Mouse (Mus musculus): ENCODE data around the gene Daam2.
"Not testable (repeated sequence)": the region's sequence is repeated elsewhere in the genome, so short reads cannot be mapped to it uniquely, and the experiment has no call there.

Daam2 gene

DNA sequence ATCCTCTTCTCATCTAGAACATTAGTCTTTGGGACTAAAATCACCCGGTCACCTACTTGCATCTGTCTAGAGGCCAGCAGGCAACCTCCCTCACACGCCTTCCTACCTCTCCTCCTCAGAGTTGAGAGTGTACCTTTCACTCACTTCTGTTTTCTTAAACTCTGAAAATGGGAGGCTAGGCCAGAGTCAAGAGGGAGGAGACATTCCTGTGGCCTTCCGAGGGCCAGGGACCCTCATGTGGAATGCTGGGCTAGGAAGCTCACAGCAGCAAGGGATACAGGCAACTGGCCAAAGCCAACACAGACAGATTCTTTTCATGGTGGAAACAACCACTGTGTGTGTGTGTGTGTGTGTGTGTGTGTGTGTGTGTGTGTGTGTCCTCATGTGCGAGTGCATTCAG lies 86.8 kb downstream of the Daam2 start:
- DNase-seq (ENCODE audit: low read depth) = peak; percentile 46

GRCm38 (mm10) chr17:49475174-49475573 lies 89.0 kb downstream of the Daam2 start:
- peak; percentile 32 for DNase-seq (ENCODE audit: low read depth)

DNA sequence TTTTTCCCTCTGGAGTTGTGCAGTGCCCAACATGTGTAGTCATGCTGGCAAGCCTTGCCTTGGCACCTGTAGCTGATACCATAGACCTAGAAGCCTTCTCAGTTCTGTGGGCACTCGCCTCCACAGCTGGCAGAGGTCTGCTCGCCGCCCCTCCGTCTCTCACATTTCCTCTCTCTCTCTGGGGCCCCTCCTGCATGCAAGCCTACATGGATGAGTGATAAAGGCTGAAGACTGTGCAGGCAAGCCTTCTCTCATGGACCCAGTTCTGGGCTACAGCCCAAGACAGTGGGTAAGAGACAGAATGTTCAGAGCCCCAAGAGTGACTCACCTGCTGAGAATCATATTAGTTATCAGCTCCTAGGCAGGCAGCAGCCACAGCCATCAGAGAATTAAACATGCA lies 90.1 kb downstream of the Daam2 start:
- peak; percentile 48 for DNase-seq (ENCODE audit: low read depth)

GRCm38 (mm10) chr17:49472626-49473025 lies 91.5 kb downstream of the Daam2 start:
- no peak for DNase-seq (ENCODE audit: low read depth)

- DNase-seq (ENCODE audit: low read depth) = no peak
Observed at GRCm38 (mm10) chr17:49468223-49468622, 95.9 kb downstream of the Daam2 start.

- DNase-seq (ENCODE audit: low read depth) = no peak
Observed at GRCm38 (mm10) chr17:49464884-49465283, 99.3 kb downstream of the Daam2 start.

DNA sequence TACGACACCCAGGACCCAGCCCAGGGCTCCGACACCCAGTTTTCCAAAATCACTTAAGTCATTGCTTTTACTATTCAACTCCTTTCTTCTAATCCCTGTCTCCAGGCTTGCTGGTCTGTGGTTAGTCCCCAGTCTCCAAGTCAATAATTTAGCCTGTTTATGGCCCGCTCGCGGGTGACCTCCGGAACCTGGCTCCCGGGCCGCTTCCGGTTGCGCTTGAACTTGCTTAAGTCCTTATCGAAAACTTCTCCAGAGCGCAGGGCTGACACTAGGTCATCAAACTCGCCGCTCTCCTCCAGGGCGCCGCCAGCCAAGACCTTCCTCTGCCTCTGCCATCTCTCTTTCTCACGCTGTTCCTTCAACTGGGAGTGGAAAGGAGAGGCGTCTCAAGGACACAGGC lies 105.8 kb downstream of the Daam2 start:
- no peak for DNase-seq (ENCODE audit: low read depth)

DNA sequence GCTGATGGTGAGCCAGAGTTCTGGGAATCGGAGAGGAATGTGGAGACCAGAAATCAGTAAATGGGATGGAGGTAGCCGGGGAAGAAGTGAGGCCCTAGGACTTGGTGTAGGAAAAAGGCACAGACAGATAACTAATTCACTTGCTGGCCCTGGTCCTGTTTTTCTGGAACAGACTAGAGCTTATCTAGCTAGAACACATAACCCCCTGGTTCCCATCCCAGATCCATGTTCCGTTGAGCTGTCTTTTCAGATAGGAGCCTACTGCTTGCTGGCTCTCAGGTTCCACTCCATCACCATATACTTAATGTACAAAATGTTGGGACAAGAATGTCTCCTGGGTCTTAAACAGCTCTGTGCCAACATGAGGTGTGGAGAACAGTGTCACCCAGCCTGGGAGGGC lies 106.3 kb downstream of the Daam2 start:
- DNase-seq (ENCODE audit: low read depth) = no peak

GRCm38 (mm10) chr17:49456334-49456733 lies 107.8 kb downstream of the Daam2 start:
- no peak for DNase-seq (ENCODE audit: low read depth)

- no peak for DNase-seq (ENCODE audit: low read depth)
Observed at GRCm38 (mm10) chr17:49450922-49451321, 113.2 kb downstream of the Daam2 start.

DNA sequence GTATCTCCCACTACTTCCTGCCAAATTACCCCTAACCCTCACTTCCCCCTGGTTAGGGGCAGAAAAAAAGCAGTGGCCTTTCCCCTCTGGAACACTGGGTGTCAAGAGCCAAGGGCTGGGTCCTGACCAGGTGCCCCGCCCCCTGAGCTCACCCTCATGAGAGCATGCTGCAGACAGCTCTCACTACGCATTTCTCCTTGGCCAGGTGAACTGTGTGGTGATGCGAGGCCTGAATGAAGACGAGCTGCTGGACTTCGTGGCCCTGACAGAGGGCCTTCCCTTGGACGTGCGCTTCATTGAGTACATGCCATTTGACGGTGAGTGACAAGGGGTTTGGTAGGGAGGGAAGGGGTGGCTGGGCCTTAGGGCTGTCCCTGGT lies 114.9 kb downstream of the Daam2 start:
- DNase-seq (ENCODE audit: low read depth) = no peak

DNA sequence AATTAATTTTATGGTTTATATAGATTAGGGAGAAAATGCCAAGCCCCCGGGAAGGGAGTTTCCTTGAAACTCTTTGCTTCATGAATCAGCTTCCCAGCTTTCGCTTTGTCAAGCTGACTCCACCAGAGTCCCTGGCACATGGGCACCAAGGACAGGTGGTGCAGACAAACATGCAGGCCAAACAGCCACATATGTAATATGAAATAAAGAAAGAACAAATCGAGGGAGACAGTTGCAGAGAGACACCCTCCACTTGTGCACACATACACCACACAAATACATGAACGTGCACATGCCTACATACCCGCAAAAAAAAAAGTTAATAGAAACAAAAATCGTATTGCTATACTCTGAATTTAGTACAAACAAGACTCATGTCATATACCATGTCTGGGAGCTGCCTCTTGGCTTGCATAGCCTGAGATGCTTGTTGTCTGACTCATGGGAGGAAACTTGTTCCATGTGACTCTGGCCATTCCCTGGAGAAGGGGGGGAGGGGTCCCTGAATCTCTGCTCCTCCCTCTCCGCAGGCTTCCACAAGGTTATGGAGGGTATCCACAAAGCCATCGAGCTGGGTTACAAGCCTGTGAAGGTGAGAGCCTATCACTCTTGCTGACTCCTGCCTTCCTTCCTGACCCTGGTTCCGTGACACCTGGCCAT lies 115.4 kb downstream of the Daam2 start:
- DNase-seq (ENCODE audit: low read depth) = no peak

DNA sequence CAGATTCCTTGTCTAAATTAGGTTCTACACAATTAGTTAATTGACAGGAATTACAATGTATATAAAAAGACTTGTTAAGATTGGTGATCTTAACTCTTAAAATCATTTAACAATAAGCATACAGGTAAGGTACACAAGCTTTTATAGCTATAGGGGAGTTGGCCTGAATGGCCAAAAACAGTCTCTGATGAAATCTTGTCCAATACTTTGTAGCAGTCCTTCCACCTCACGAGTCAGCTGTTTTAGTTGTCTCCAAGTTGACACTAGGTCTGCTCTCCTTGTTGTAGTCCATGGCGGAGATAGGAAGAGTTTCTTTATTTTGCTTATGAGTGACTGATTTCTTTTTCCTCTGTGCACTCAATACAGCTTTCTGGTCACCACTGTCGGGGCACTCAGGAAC lies 121.3 kb downstream of the Daam2 start:
- DNase-seq (ENCODE audit: low read depth) = not testable (repeated sequence)

DNA sequence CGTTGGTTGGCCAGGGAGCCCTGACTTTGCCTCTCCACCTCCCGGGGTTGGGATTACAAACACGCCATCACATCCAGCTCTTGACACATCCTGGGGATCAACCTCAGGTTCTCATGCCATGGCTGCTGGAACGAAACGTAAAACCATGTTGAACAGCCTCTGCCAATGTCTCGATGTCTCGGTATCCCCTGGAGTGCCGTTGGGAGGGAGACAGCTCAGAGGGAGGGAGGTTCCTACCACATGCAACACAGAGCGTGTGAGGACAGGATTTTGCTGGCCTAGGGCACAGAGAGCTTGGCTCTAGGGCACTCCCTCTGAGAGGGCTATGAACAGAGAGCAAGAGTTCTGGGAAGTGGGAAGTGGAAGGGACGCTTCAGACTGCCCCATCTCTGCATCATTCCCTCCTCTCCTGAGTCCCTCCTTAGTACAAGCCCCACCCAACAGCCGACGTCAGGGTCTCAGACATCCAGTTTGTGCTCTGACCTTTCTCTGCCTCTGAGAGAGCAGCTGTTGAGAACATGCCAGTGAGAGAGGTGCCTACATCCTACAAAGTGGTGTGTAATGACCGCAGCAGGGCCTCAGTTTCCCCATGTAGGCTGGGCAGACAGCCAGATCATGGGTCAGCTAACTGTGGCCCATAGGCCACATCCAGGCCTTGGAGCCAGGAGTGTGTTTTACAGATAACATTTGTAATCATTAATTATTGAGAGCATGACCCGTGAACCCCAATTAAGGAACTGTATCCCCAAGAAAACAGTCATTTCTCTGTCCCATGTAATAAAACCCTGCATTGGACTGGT lies 123.6 kb downstream of the Daam2 start:
- DNase-seq (ENCODE audit: low read depth) = no peak

- no peak for DNase-seq (ENCODE audit: low read depth)
Observed at GRCm38 (mm10) chr17:49439706-49440105, 124.4 kb downstream of the Daam2 start.

- no peak for DNase-seq (ENCODE audit: low read depth)
Observed at GRCm38 (mm10) chr17:49438822-49439574, 125.1 kb downstream of the Daam2 start.

DNA sequence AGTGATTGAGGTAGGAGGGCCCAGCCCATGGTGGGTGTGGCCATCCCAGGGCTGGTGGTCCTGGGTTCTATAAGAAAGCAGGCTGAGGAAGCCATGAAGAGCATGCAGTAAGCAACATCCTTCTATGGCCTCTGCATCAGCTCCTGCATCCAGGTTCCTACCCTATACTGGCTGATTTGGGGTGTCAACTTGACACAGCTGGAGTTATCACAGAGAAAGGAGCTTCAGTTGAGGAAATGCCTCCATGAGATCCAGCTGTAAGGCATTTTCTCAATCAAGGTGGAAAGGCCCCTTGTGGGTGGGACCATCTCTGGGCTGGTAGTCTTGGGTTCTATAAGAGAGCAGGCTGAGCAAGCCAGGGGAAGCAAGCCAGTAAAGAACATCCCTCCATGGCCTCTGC lies 126.8 kb downstream of the Daam2 start:
- DNase-seq (ENCODE audit: low read depth) = not testable (repeated sequence)

- no peak for DNase-seq (ENCODE audit: low read depth)
Observed at GRCm38 (mm10) chr17:49436631-49437030, 127.5 kb downstream of the Daam2 start.

GRCm38 (mm10) chr17:49435081-49435480 lies 129.1 kb downstream of the Daam2 start:
- DNase-seq (ENCODE audit: low read depth) = no peak

DNA sequence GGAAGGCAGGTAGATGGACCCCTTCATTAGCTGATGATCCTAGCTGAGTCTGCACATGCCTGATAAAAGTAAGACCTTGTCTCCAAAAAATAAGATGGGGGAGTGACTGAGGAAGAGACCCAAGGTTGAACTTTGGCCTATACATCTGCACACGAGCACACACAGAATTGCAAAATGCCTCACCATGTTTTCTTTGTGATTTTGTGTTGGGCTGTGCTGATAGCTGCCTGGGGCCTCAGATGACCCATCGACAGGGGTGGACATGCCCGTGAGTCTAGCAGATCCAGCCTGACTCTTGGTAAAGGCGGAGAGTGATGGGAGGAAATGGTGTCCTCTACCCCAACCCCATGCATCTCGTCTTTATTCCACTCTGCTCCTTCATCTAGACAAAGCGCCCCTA lies 129.9 kb downstream of the Daam2 start:
- DNase-seq (ENCODE audit: low read depth) = no peak

DNA sequence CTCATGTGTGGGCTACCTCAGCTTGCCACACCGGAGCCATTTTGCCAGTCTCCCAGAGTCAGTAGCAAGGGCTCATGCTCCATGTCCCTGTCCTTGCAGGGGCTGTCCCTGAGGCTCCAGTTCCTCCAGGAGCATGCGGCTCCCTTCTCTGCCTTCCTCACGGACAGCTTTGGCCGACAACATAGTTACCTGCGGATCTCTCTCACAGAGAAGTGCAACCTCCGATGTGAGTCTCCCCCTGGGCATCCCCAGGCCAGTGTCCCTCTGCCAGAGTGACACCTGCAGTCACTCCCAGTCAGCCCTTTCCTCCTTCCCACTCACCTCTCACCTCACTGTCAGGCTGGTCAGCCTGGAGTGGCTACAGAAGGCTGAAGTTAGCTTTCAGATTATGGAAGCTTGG lies 131.1 kb downstream of the Daam2 start:
- DNase-seq (ENCODE audit: low read depth) = no peak

DNA sequence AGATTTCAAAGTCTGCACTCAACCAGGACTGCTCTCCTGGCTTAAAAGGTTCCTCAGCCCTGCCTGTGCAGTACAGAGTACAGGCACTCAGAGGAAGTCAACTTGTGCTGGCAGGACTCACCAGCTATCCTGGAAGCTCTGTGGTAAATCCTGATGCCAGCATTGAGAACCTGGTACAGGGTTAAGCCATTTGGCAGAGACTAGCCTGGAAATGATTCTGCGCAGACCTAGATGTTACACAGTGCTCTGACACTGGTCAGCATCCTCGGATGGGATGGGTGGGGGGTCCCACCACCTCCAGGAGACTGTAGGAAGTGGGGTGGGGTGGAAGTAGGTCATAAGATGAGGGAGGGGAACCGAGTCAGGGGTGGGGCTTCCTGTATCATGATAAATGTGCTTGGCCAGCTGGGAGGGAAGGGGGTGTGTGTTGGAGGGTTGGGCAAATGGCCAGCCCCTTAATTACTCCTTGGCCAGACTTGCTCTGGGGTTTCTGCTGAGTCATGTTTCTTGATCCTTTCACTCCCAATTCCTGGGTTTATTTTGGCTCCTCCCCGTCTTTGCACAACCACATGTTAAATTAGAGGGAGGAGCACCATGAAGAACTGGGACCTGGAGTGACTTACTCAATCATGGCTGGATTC lies 132.0 kb downstream of the Daam2 start:
- peak; percentile 95 for DNase-seq (ENCODE audit: low read depth)

Data from fibroblast of lung, adult 2 months (primary cell).